Mouse (Mus musculus) ES-Bruce4 (cell line): ENCODE measurements at regions not wholly inside any gene's neighbourhood (a gene's known extent, or its start where the extent isn't known, plus 50 kb on each side); places are given as distances from the start of the nearest gene placed in this dataset.

Experiments used
- EP300 ChIP-seq: IDR thresholded peaks from 2 replicates; pipeline ENCODE4 v1.6.1; 2011; ENCODE audit warnings: low read depth, low read length; ENCODE audit not compliant: insufficient read depth
- POLR2A ChIP-seq: IDR thresholded peaks from one replicate; pipeline ENCODE4 v1.8.1; 2011; ENCODE audit warnings: low read length; ENCODE audit not compliant: insufficient read depth

DNA sequence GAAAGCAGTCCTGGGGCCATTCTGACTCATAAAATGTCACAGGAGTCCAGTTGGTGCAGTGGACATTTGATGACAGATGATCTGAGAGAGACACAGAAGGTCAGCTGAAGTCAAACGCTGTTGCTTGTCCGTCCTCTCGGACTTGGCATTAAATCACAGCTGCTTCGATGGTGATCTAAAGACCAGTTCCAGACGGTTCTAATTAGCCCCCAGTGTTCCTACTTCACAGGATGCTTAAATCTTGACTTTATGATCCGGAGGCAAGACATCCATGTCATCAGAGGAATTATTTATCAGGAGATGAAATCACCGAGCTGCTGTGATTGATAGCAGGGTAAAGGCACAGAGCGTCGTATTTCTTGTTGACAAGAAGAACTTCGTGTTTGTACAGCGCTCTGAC is 73.7 kb downstream of the Adra2a start:
- TF ChIP-seq POLR2A (no peak), EP300 (no peak)
